Mouse (Mus musculus) Muller cell, postnatal 12 days (primary cell): ENCODE results near the gene Ppm1l.

Experiments
- DNase-seq: peaks from one replicate; pipeline ENCODE4 v3.0.0-alpha.2; 2015; ENCODE audit errors: inconsistent ontology term

The Ppm1l gene

GRCm38 (mm10) chr3:69316391-69317195 lies at the start of gene Ppm1l:
Gene Ppm1l, plus strand, starts transcription at chr3:69316861.
- DNase-seq, result peak; percentile 99

- peak; percentile 76 for DNase-seq
These were observed 44.8 kb upstream of the Ppm1l start for GRCm38 (mm10) chr3:69271812-69272211.

GRCm38 (mm10) chr3:69274018-69274663 lies 42.5 kb upstream of the Ppm1l start:
- no peak for DNase-seq

- DNase-seq, result peak; percentile 42
These were observed 41.9 kb upstream of the Ppm1l start for GRCm38 (mm10) chr3:69274664-69275312.

- no peak for DNase-seq
These were observed 38.0 kb upstream of the Ppm1l start for GRCm38 (mm10) chr3:69278648-69279047.

- no peak for DNase-seq
These were observed 34.3 kb upstream of the Ppm1l start for GRCm38 (mm10) chr3:69282406-69282805.

- no peak for DNase-seq
These were observed 33.4 kb upstream of the Ppm1l start for GRCm38 (mm10) chr3:69283085-69283847.

- no peak for DNase-seq
These were observed 26.8 kb upstream of the Ppm1l start for GRCm38 (mm10) chr3:69289833-69290232.

GRCm38 (mm10) chr3:69290294-69290693 lies 26.4 kb upstream of the Ppm1l start:
- peak; percentile 78 for DNase-seq

GRCm38 (mm10) chr3:69290844-69291243 lies 25.8 kb upstream of the Ppm1l start:
- no peak for DNase-seq

- DNase-seq, result no peak
These were observed 24.0 kb upstream of the Ppm1l start for GRCm38 (mm10) chr3:69292628-69293027.

- no peak for DNase-seq
These were observed 20.4 kb upstream of the Ppm1l start for GRCm38 (mm10) chr3:69296270-69296669.

GRCm38 (mm10) chr3:69300121-69300520 lies 16.5 kb upstream of the Ppm1l start:
- DNase-seq, result no peak

GRCm38 (mm10) chr3:69315810-69316390 lies 761 bp upstream of the Ppm1l start:
- DNase-seq, result no peak

- DNase-seq, result peak; percentile 74
These were observed 827 bp downstream of the Ppm1l start for GRCm38 (mm10) chr3:69317251-69318125.

- peak; percentile 8 for DNase-seq
These were observed 1.7 kb downstream of the Ppm1l start for GRCm38 (mm10) chr3:69318131-69318951.

GRCm38 (mm10) chr3:69319061-69319720 lies 2.5 kb downstream of the Ppm1l start:
- no peak for DNase-seq

- no peak for DNase-seq
These were observed 7.3 kb downstream of the Ppm1l start for GRCm38 (mm10) chr3:69323982-69324381.

GRCm38 (mm10) chr3:69329910-69330309 lies 13.2 kb downstream of the Ppm1l start:
- DNase-seq, result no peak
